Mouse (Mus musculus) adipocyte (in vitro differentiated cells): ENCODE results near the gene Crisp1.

Source experiments
- DNase-seq: peaks from one replicate; pipeline ENCODE4 v3.0.0-alpha.2; 2016; ENCODE audit warnings: low spot score

Gene Crisp1

DNA sequence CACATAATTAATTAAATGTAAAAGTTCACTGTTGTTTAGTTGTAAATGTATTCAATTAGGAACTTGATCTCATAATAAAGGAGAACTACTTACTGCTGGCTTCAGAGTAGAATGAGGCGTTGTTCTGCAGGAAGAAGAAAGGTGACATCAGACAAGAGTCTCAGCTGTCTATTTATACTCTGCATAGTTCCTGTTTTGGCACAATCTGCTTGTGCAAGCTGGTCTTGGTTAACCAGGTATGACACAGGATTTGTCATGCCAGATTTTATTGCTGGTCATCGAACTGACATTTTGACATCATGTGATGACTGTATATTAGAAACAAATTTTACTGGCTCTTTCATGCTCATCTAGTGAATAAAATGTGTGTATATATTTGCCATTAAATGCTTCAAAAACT is at the start of gene Crisp1:
Crisp1 (minus strand) TSS at position 146 of the 400 bp plus-strand sequence.
- DNase-seq = no peak

DNA sequence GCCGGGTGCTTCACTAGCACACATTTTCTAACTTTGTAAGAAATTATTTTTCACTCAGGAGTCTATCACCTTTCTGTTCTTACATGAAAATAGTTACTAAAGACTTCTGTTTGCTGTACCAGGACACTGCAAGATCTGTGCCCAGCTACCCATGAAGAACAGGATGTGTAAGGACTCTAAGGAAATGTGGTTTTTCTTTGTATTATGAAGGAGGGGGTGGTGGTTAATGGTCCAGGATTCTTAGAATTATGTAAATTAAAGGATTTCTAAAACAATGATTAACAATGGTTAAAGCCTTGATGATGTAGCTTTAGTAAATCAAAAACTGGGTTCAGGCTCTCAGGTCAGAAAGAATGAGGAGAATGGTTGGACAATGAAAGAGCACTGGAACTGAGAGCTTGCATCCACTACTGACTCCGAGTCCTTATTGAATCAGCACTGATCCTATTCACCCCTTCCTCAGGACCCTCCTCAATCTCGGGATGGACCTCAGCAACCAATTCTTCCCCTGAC is 23.5 kb upstream of the Crisp1 start:
- no peak for DNase-seq

GRCm38 (mm10) chr17:40285435-40285834 is 33.6 kb downstream of the Crisp1 start:
- no peak for DNase-seq

DNA sequence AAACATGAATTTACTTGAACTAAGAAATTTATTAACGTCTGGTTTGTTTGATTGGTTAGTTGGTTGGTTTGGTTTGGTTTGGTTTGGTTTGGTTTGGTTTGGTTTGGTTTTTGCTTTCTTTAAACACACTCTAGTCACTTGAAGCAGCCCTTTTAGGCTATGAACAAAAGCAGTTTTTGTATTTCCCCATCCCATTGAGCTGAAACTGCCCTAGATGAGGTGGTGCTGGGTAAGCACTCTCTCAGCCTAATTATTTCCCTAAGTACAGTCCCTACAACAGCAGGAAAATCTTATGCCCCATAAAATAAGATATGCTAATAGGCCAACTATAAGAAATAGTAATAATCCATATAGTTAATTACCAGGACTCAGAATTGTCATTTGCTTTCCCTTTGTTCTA is 43.5 kb downstream of the Crisp1 start:
- DNase-seq = no peak

- DNase-seq = no peak
Measured at GRCm38 (mm10) chr17:40274906-40275470, 44.0 kb downstream of the Crisp1 start.

GRCm38 (mm10) chr17:40252487-40252886 is 66.5 kb downstream of the Crisp1 start:
- no peak for DNase-seq
